Mouse (Mus musculus) MEL (cell line): Measurements from ENCODE around the gene Gstt2. TPM values are rescaled to one million over a fixed set of nuclear protein-coding genes. Genes with fewer than 3 reads are reported as not detected.

ENCODE experiments used
- DNase-seq: peaks from one replicate; pipeline ENCODE4 v3.0.0; 2011; ENCODE audit warnings: low read depth, low spot score
- H3K27ac ChIP-seq: 2 replicates; pipeline ENCODE4 v1.5.1; 2012; ENCODE audit warnings: low read depth, mild to moderate bottlenecking, control low read depth, low read length, moderate library complexity; ENCODE audit not compliant: control insufficient read depth
- H3K27me3 ChIP-seq, 2 experiments: fragments of 150-350 bp in 1 of 2; sonication (generic) in 1 of 2; 2 replicates each; pipeline ENCODE4 v1.6.1; 2012; ENCODE audit warnings: low read length in 2 of 2, mild to moderate bottlenecking in 2 of 2, improper control_type of control experiment in 1 of 2, moderate library complexity in 1 of 2; ENCODE audit not compliant: insufficient read depth in 2 of 2, control insufficient read depth in 1 of 2
- H3K36me3 ChIP-seq, 2 experiments: 2 replicates each; pipeline ENCODE4 v1.6.1; 2012 to 2014; ENCODE audit warnings: low read length in 2 of 2, improper control_type of control experiment in 1 of 2, inconsistent platforms in 1 of 2, mild to moderate bottlenecking in 1 of 2; ENCODE audit not compliant: insufficient read depth in 2 of 2, control insufficient read depth in 1 of 2
- H3K4me1 ChIP-seq, 2 experiments: fragments of 150-350 bp in 1 of 2; sonication (generic) in 1 of 2; 2 replicates each; pipeline ENCODE4 v1.6.1; 2012; ENCODE audit warnings: low read length in 2 of 2, improper control_type of control experiment in 1 of 2, mild to moderate bottlenecking in 1 of 2; ENCODE audit not compliant: insufficient read depth in 2 of 2, control insufficient read depth in 1 of 2
- H3K4me3 ChIP-seq, 2 experiments: fragments of 150-350 bp in 1 of 2; sonication (generic) in 1 of 2; 2 replicates each; pipeline ENCODE4 v1.5.1; 2012; ENCODE audit warnings: low read depth in 2 of 2, low read length in 2 of 2, mild to moderate bottlenecking in 2 of 2, moderate library complexity in 2 of 2, control low read depth in 1 of 2, improper control_type of control experiment in 1 of 2; ENCODE audit not compliant: control insufficient read depth in 1 of 2, insufficient read depth in 1 of 2
- H3K79me2 ChIP-seq: 2 replicates; pipeline ENCODE4 v1.6.1; 2012; ENCODE audit warnings: mild to moderate bottlenecking, low read length, moderate library complexity; ENCODE audit not compliant: control insufficient read depth, poor library complexity, insufficient read depth
- H3K9ac ChIP-seq: 2 replicates; pipeline ENCODE4 v1.6.1; 2012; ENCODE audit warnings: low read depth, mild to moderate bottlenecking, control low read depth, low read length, moderate library complexity; ENCODE audit not compliant: control insufficient read depth, poor library complexity, severe bottlenecking
- H3K9me3 ChIP-seq: fragments of 150-350 bp; sonication (generic); replicated peaks from 2 replicates; pipeline ENCODE4 v1.6.1; 2012; ENCODE audit warnings: mild to moderate bottlenecking, low read length, improper control_type of control experiment, moderate library complexity; ENCODE audit not compliant: insufficient read depth
- BHLHE40 ChIP-seq: IDR thresholded peaks from 2 replicates; pipeline ENCODE4 v1.6.1; 2012; ENCODE audit warnings: low read depth, mild to moderate bottlenecking, inconsistent platforms, low read length, improper control_type of control experiment, borderline replicate concordance
- CHD1 ChIP-seq: IDR thresholded peaks from 2 replicates; pipeline ENCODE4 v1.6.1; 2012; ENCODE audit warnings: low read depth, mild to moderate bottlenecking, inconsistent platforms, low read length, improper control_type of control experiment
- E2F4 ChIP-seq: IDR thresholded peaks from 2 replicates; pipeline ENCODE4 v1.6.1; 2011; ENCODE audit warnings: low read depth, low read length, improper control_type of control experiment, borderline replicate concordance
- ELF1 ChIP-seq: IDR thresholded peaks from 2 replicates; pipeline ENCODE4 v1.6.1; 2014; ENCODE audit warnings: low read depth, mild to moderate bottlenecking, inconsistent platforms, low read length, improper control_type of control experiment, moderate library complexity
- EP300 ChIP-seq, 2 experiments: IDR thresholded peaks; 2 replicates each; pipeline ENCODE4 v1.6.1; 2011; ENCODE audit warnings: improper control_type of control experiment in 2 of 2, low read length in 2 of 2, low read depth in 1 of 2, mild to moderate bottlenecking in 1 of 2
- ETS1 ChIP-seq: IDR thresholded peaks from 2 replicates; pipeline ENCODE4 v1.6.1; 2012; ENCODE audit warnings: low read depth, mild to moderate bottlenecking, inconsistent platforms, low read length, improper control_type of control experiment, moderate library complexity
- GABPA ChIP-seq: IDR thresholded peaks from 2 replicates; pipeline ENCODE4 v1.6.1; 2012; ENCODE audit warnings: low read depth, mild to moderate bottlenecking, inconsistent platforms, low read length, improper control_type of control experiment, moderate library complexity
- HCFC1 ChIP-seq: IDR thresholded peaks from 2 replicates; pipeline ENCODE4 v1.6.1; 2012; ENCODE audit warnings: low read depth, mild to moderate bottlenecking, inconsistent platforms, low read length, improper control_type of control experiment, moderate library complexity
- MAX ChIP-seq: IDR thresholded peaks from 2 replicates; pipeline ENCODE4 v1.6.1; 2011; ENCODE audit warnings: low read length, improper control_type of control experiment
- MAZ ChIP-seq: IDR thresholded peaks from 2 replicates; pipeline ENCODE4 v1.6.1; 2012; ENCODE audit warnings: low read depth, mild to moderate bottlenecking, inconsistent platforms, low read length, improper control_type of control experiment
- MEF2A ChIP-seq: IDR thresholded peaks from 2 replicates; pipeline ENCODE4 v1.6.1; 2014; ENCODE audit warnings: low read depth, mild to moderate bottlenecking, inconsistent platforms, low read length, improper control_type of control experiment; ENCODE audit not compliant: poor library complexity, insufficient replicate concordance, severe bottlenecking; ENCODE audit errors: extremely low read depth
- MXI1 ChIP-seq: IDR thresholded peaks from 2 replicates; pipeline ENCODE4 v1.6.1; 2011; ENCODE audit warnings: mild to moderate bottlenecking, low read depth, low read length, improper control_type of control experiment
- MYB ChIP-seq: IDR thresholded peaks from 2 replicates; pipeline ENCODE4 v1.6.1; 2011; ENCODE audit warnings: mild to moderate bottlenecking, low read depth, low read length, improper control_type of control experiment
- NELFE ChIP-seq: IDR thresholded peaks from 2 replicates; pipeline ENCODE4 v1.6.1; 2011; ENCODE audit warnings: low read depth, low read length, improper control_type of control experiment
- NRF1 ChIP-seq: IDR thresholded peaks from 2 replicates; pipeline ENCODE4 v1.6.1; 2014; ENCODE audit warnings: low read depth, mild to moderate bottlenecking, inconsistent platforms, low read length, improper control_type of control experiment, moderate library complexity; ENCODE audit not compliant: poor library complexity, insufficient read depth, severe bottlenecking
- POLR2A ChIP-seq, 2 experiments: IDR thresholded peaks; 2 replicates each; pipeline ENCODE4 v1.6.1; 2011 to 2012; ENCODE audit warnings: low read length in 2 of 2, mild to moderate bottlenecking in 2 of 2, control low read depth in 1 of 2, improper control_type of control experiment in 1 of 2, low read depth in 1 of 2, moderate library complexity in 1 of 2; ENCODE audit not compliant: control insufficient read depth in 1 of 2, insufficient read depth in 1 of 2, poor library complexity in 1 of 2
- POLR2AphosphoS2 ChIP-seq: IDR thresholded peaks from 2 replicates; pipeline ENCODE4 v1.6.1; 2011; ENCODE audit warnings: low read length, improper control_type of control experiment
- RAD21 ChIP-seq: IDR thresholded peaks from 2 replicates; pipeline ENCODE4 v1.6.1; 2011; ENCODE audit warnings: mild to moderate bottlenecking, low read depth, low read length, improper control_type of control experiment
- RCOR1 ChIP-seq: IDR thresholded peaks from 2 replicates; pipeline ENCODE4 v1.6.1; 2012; ENCODE audit warnings: low read depth, mild to moderate bottlenecking, inconsistent platforms, low read length, improper control_type of control experiment
- TAL1 ChIP-seq: IDR thresholded peaks from 2 replicates; pipeline ENCODE4 v1.6.1; 2012; ENCODE audit warnings: mild to moderate bottlenecking, inconsistent platforms, low read length, moderate library complexity, mixed read lengths
- TBP ChIP-seq: IDR thresholded peaks from 2 replicates; pipeline ENCODE4 v1.8.0; 2011; ENCODE audit warnings: low read depth, low read length, improper control_type of control experiment
- UBTF ChIP-seq: IDR thresholded peaks from 2 replicates; pipeline ENCODE4 v1.6.1; 2012; ENCODE audit warnings: low read depth, mild to moderate bottlenecking, inconsistent platforms, low read length, improper control_type of control experiment, moderate library complexity, borderline replicate concordance; ENCODE audit not compliant: insufficient read depth
- ZC3H11A ChIP-seq: IDR thresholded peaks from 2 replicates; pipeline ENCODE4 v1.6.1; 2012; ENCODE audit warnings: low read depth, mild to moderate bottlenecking, inconsistent platforms, low read length, improper control_type of control experiment
- ZMIZ1 ChIP-seq: IDR thresholded peaks from 2 replicates; pipeline ENCODE4 v1.6.1; 2012; ENCODE audit warnings: low read depth, mild to moderate bottlenecking, inconsistent platforms, low read length, improper control_type of control experiment, moderate library complexity
- polyA plus RNA-seq, 2 experiments: library from polyadenylated mRNA; stranded (reverse) in 1 of 2; unstranded in 1 of 2; fragments of >175 nt in 1 of 2; fragments of >200 nt in 1 of 2; gene quantifications; 2 replicates each; pipeline versions ENCODE4 v1.2.1 to v1.2.4; 2012; ENCODE audit warnings: low replicate concordance in 2 of 2, low read depth in 1 of 2; ENCODE audit not compliant: insufficient read length in 2 of 2, insufficient read depth in 1 of 2, missing spikeins in 1 of 2
- total RNA-seq: library from RNA; depleted of rRNA; stranded (reverse); fragments of 300-350 nt; gene quantifications from 2 replicates; pipeline ENCODE4 v1.2.3, GENCODE M21; 2012

Gene Gstt2
- total and polyA plus RNA-seq, 3 experiments: 4.3 to 10.9 TPM; not detected in 1

- no peak overlapping the region for H3K9ac ChIP-seq
- H3K9me3 ChIP-seq: no peaks in the 10 kb centered on the region
- H3K79me2 ChIP-seq: no peaks in the 10 kb centered on the region
- no peaks in the 10 kb centered on the region for H3K36me3 ChIP-seq
- no peak for DNase-seq
- H3K27ac ChIP-seq: no peak overlapping the region
- H3K4me3 ChIP-seq: no peak overlapping the region
- TF ChIP-seq TBP (no peak), ZMIZ1 (no peak), MAZ (no peak), BHLHE40 (no peak), MEF2A (no peak), ETS1 (no peak), POLR2A (IDR thresholded peaks at IDR 0.05; ENCODE audit: control insufficient read depth in 1 of 2, insufficient read depth in 1 of 2, low read depth in 1 of 2, low read length in 2 of 2, poor library complexity in 1 of 2) (no peak), HCFC1 (no peak), TAL1 (no peak), POLR2AphosphoS2 (no peak), ELF1 (no peak), MYB (no peak), E2F4 (no peak)
- H3K4me1 ChIP-seq: no peaks in the 10 kb centered on the region; a peak in 1 of 4 replicates
- H3K27me3 ChIP-seq: no peaks in the 10 kb centered on the region; a peak in 1 of 4 replicates
Measured at GRCm38 (mm10) chr10:75848382-75848781, 11.2 kb upstream of the Gstt2 start.

GRCm38 (mm10) chr10:75845306-75845930 lies 8.2 kb upstream of the Gstt2 start:
- H3K4me1 ChIP-seq: no peaks in the 10 kb centered on the region; a peak in 1 of 4 replicates
- H3K9ac ChIP-seq: no peak overlapping the region
- TF ChIP-seq EP300 (IDR thresholded peaks at IDR 0.05; ENCODE audit: low read depth in 1 of 2, low read length in 2 of 2) (0 out of 4 replicates have a peak, but pooled peaks of 1 of the 2 experiments have one; percentile 5), MEF2A (no peak)
- H3K4me3 ChIP-seq: no peak overlapping the region
- no peak overlapping the region for H3K27ac ChIP-seq
- no peaks in the 10 kb centered on the region for H3K79me2 ChIP-seq
- H3K36me3 ChIP-seq: no peaks in the 10 kb centered on the region
- no peak for DNase-seq
- no peaks in the 10 kb centered on the region; a peak in 1 of 4 replicates for H3K27me3 ChIP-seq
- no peaks in the 10 kb centered on the region for H3K9me3 ChIP-seq

GRCm38 (mm10) chr10:75844800-75845199 lies 7.6 kb upstream of the Gstt2 start:
- Histone ChIP-seq H3K9me3 (no peaks in the 10 kb centered on the region), H3K27me3 (no peaks in the 10 kb centered on the region; a peak in 1 of 4 replicates), H3K4me1 (no peaks in the 10 kb centered on the region; a peak in 1 of 4 replicates), H3K27ac (no peak overlapping the region), H3K4me3 (no peak overlapping the region), H3K9ac (no peak overlapping the region), H3K36me3 (no peaks in the 10 kb centered on the region), H3K79me2 (no peaks in the 10 kb centered on the region)
- TF ChIP-seq E2F4: no peak
- no peak for TF ChIP-seq EP300 (IDR thresholded peaks at IDR 0.05; ENCODE audit: low read depth in 1 of 2, low read length in 2 of 2)
- TF ChIP-seq POLR2AphosphoS2: no peak
- no peak for TF ChIP-seq TBP
- TF ChIP-seq GABPA: no peak
- no peak for TF ChIP-seq ETS1
- TF ChIP-seq TAL1: no peak
- no peak for TF ChIP-seq MAX
- no peak for TF ChIP-seq RAD21
- no peak for TF ChIP-seq NELFE
- no peak for TF ChIP-seq NRF1
- TF ChIP-seq UBTF: no peak
- no peak for TF ChIP-seq RCOR1
- no peak for TF ChIP-seq MEF2A
- TF ChIP-seq ZC3H11A: no peak
- no peak for TF ChIP-seq HCFC1
- TF ChIP-seq CHD1: no peak
- TF ChIP-seq MXI1: no peak
- TF ChIP-seq MAZ: no peak
- no peak for TF ChIP-seq ZMIZ1
- DNase-seq: no peak
